Mouse (Mus musculus) Patski (cell line): Measurements from ENCODE around the gene Rad18. TPM values are rescaled to one million over a fixed set of nuclear protein-coding genes. Genes with fewer than 3 reads are reported as not detected.

ENCODE experiments used
- ATAC-seq: fragments of 100-300 bp; one replicate; pipeline ENCODE4 v1.8.0; 2021
- CTCF ChIA-PET: fragments of 350-600 bp; sonication (Branson Sonifier 250); formaldehyde crosslinking; loops from one replicate; lab custom pipeline; 2022; ENCODE audit warnings: inconsistent platforms; lab: Charles Lee
- POLR2A ChIA-PET: fragments of 350-600 bp; sonication (Branson Sonifier 250); formaldehyde crosslinking; loops from one replicate; lab custom pipeline; 2022; ENCODE audit warnings: antibody characterized with exemption, inconsistent platforms; lab: Charles Lee
- DNase-seq: peaks from one replicate; pipeline ENCODE4 v3.0.0-alpha.2; 2011; ENCODE audit warnings: low read depth, low spot score
- H3K27me3 ChIP-seq: fragments of 371-371 bp; one replicate; pipeline ENCODE4 v1.5.1; 2021
- CTCF ChIP-seq: fragments of 100-300 bp; IDR thresholded peaks from one replicate; pipeline ENCODE4 v1.5.1; 2021
- in situ Hi-C: fragments of 300-500 bp; cut with MboI; formaldehyde crosslinking; loops from 3 replicates; pipeline ENCODE4 v1.11.1; 2018; ENCODE audit warnings: low pct_unique_long_range_greater_than_20kb, mixed read lengths
- polyA plus RNA-seq: library from polyadenylated mRNA; unstranded; gene quantifications from one replicate; pipeline ENCODE4 v1.2.3, GENCODE M21; 2021

The Rad18 gene
- polyA plus RNA-seq, result 17.0 TPM

DNA sequence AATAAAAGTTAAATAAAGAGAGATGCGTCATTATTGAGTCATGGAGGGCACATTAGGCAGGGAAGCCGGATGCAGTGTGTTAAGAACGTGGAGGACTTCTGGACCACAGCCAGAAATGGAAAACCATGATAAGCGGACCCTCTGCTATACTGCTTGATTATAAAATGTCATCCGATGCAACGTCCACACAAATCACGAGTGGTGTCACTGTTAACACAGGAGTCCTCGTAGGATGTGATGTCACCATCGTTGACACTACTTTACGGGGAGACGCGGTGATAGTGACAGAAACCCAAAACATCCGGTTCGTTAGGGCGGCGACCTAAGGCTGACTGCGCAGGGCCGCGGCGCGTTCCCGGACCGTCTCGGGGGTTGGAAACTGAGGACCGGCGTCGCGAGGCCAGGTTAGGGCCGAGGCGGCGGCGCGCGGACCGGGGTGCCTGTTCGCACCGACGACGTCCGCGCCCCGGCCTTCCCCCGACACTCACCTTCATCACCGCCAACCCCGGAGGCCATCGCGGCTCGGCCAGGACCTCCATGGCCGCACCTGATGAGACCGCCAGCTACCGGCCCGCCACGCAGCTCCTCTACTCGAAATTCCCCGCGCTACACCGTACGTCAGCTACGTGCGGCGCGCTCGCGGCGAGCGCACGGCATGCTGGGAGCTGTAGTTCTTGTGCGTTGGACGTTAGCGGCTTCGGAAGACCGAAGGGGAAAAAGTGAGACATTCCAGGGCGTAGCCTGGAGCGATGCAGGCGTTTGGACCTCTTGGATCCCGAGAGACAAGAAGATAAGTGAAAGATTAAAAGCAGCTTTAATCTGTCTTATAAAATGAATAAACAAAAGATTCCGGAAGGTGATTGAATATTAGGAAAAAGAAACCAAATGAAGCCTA lies at the start of gene Rad18:
Gene Rad18 (minus strand): TSS at position 631 of the 895 bp plus-strand sequence.
- in situ Hi-C loops, result loop anchor here (10.0 to 25.0 kb wide), 3 partner anchors 202 to 608 kb away; partner anchors contain the start of gene Brpf1
- TF ChIP-seq CTCF, result no peak
- CTCF ChIA-PET, result interaction anchor here (1.0 to 1.2 kb wide), 3 partner anchors 14 to 304 kb away, joined by 3 to 6 read pairs (median 3); no protein-coding TSS in a partner anchor
- no peaks in the 10 kb centered on the region for H3K27me3 ChIP-seq
- POLR2A ChIA-PET, result no interaction called here
- no peak for DNase-seq
- ATAC-seq, result peak; percentile 81

DNA sequence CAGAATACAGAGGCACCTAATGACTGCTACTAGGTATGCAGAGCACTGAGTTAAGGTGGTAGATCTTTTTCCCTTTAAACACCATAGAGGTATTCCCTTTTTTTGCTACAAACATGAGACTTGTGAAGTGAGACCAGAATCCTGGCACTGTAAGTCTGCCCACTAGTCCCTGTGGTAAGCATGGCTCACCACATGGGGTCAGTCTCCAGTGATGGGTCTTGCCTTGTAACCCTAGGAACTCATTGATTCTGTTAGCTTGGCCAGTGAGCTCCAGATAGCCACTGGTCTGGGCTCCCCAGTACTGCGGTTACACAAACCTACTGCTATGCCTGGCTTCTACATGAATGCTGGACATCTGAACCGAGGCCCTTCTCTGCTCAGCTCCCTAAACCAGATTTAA lies 45.8 kb upstream of the Rad18 start:
- ATAC-seq (no peak), DNase-seq (no peak)
- TF ChIP-seq CTCF, result no peak
- in situ Hi-C loops, result no loop called here
- ChIA-PET POLR2A (no interaction called here), CTCF (interaction anchor here (0.7 to 1.1 kb wide), 3 partner anchors 14 to 193 kb away, joined by 3 read pairs; no protein-coding TSS in a partner anchor)
- no peaks in the 10 kb centered on the region for H3K27me3 ChIP-seq

- no peak for TF ChIP-seq CTCF
- CTCF ChIA-PET, result no interaction called here
- ATAC-seq (no peak), DNase-seq (no peak)
- POLR2A ChIA-PET, result no interaction called here
- no peaks in the 10 kb centered on the region for H3K27me3 ChIP-seq
- in situ Hi-C loops, result no loop called here
Measured at GRCm38 (mm10) chr6:112741766-112742165, 45.3 kb upstream of the Rad18 start.

DNA sequence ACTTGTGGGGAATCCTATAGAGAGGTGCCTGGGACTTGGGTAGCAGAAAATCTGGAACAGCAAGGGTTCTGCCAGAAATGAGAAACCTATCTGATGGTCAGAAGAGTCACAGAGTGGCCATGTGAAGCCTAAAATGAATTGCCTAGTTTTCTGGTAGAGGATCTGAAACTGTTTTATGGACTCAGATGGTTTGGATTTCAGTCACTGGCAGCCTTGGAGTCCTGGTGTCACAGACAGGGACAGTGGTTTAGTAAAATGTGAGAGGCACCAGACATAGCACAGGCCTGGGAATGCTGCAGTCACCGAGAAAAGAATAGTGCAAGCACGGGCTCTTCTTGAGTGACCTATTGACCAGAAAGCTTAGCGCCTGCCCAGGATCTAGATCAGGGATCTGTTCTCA lies 43.1 kb upstream of the Rad18 start:
- CTCF ChIA-PET, result interaction anchor here (1.0 kb wide), 1 partner anchor 23 kb away, joined by 3 read pairs; no protein-coding TSS in a partner anchor
- ATAC-seq (no peak), DNase-seq (no peak)
- TF ChIP-seq CTCF, result no peak
- POLR2A ChIA-PET, result no interaction called here
- in situ Hi-C loops, result no loop called here
- H3K27me3 ChIP-seq, result no peaks in the 10 kb centered on the region

DNA sequence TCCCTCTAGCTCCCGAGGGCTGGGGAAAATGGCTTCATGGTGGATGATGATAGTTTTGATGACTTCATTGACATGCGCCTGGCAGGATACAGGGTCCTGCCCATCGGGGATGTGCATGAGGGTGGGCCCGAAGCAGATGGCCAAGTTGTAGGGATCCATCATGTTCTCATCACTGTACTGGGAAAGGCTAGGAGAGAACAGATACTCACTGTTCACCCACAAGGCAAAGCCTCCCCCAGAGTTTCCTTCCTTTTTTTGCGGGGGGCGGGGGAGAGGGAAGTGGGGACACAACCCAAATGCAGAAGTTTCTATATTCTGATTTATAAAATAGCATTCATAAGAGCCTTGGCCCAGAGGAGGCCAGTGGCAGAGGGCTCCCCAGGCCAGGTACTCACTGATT lies 42.4 kb upstream of the Rad18 start:
- ChIA-PET CTCF (interaction anchor here (0.7 kb wide), 1 partner anchor 235 kb away, joined by 3 read pairs; no protein-coding TSS in a partner anchor), POLR2A (no interaction called here)
- ATAC-seq (no peak), DNase-seq (no peak)
- TF ChIP-seq CTCF, result no peak
- in situ Hi-C loops, result no loop called here
- no peaks in the 10 kb centered on the region for H3K27me3 ChIP-seq

DNA sequence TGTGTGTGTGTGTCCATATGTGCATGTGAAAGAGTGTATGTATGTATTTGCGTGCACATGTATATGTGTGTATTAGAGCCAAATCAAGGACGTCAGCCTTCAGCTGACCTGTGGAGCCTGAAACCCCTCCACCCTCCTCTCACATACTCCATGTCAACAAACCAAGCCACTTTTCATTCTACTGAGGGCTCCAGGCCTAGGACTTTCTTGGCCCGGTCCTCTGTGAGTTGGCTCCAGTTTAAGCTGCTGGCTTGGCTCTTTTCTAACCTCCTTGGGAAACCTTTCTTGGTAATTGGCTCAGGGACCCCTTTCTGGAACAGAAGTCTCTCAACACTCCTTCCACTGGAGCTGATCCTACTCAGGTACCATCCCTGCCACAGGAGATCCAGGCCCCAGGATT lies 40.0 kb upstream of the Rad18 start:
- ATAC-seq (no peak), DNase-seq (no peak)
- ChIA-PET CTCF (no interaction called here), POLR2A (no interaction called here)
- no peaks in the 10 kb centered on the region for H3K27me3 ChIP-seq
- no peak for TF ChIP-seq CTCF
- in situ Hi-C loops, result no loop called here

DNA sequence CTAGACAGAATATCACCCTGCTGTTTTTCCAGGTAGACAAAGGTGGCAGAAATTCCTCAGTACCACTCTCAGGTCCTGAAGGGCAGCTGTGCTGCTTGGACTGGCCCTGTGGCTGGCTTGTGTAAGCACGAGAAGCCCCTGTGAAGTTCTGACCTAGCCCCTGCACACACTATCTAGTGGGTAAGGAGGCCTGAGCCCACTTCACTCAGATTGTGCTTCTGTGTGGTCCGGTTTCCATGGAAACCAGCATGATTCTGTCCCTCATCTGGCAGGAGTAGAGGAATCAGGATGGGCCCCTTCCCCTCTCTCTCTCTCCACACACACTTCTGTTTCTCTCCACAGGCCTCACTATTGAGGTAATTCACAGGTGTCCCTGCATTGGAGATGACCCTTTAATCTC lies 38.6 kb upstream of the Rad18 start:
- in situ Hi-C loops, result no loop called here
- no peaks in the 10 kb centered on the region for H3K27me3 ChIP-seq
- DNase-seq (no peak), ATAC-seq (no peak)
- ChIA-PET CTCF (no interaction called here), POLR2A (no interaction called here)
- no peak for TF ChIP-seq CTCF

DNA sequence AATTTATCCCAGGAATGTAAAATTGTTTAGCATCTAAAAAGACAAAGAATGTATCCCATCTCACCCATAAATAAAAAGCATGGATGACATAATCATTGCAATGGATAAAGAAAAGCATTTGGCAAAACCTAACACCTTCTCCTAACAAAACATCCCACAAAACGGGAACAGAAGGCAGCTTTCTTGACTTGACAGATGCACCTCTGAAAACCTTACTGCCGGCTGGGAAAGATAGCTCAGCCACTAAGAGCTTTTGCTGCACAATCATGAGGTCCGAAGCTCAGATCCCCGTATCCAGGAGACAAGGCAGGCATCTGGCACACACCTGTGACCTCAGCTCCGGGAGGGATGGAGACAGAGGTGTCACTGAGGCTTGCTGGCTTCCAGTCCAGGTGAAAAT lies 37.5 kb upstream of the Rad18 start:
- no peaks in the 10 kb centered on the region for H3K27me3 ChIP-seq
- ATAC-seq (no peak), DNase-seq (no peak)
- in situ Hi-C loops, result no loop called here
- ChIA-PET CTCF (no interaction called here), POLR2A (no interaction called here)
- TF ChIP-seq CTCF, result no peak

DNA sequence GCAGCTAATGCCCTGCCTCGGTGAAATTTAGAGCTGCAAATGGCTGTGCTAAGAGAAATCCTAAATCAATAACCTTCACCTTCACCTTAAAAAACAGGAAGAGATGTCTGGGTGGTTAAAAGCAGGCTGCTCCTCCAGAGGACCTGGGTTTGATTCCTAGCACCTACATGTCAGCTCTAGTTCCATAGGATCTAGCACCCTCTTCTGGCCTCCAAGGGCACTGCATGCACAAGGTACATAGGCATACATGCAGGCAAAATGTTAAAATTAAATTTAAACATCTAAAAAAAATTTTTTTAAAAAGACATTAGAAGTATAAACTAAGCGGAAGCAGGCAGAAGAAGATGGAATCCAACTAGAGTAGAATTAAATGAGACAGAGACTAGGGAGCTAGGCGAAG lies 35.9 kb upstream of the Rad18 start:
- ATAC-seq (no peak), DNase-seq (no peak)
- POLR2A ChIA-PET, result no interaction called here
- CTCF ChIA-PET, result interaction anchor here (1.2 to 1.8 kb wide), 2 partner anchors 12 to 242 kb away, joined by 3 to 6 read pairs; no protein-coding TSS in a partner anchor
- TF ChIP-seq CTCF, result no peak
- no peaks in the 10 kb centered on the region for H3K27me3 ChIP-seq
- in situ Hi-C loops, result no loop called here

DNA sequence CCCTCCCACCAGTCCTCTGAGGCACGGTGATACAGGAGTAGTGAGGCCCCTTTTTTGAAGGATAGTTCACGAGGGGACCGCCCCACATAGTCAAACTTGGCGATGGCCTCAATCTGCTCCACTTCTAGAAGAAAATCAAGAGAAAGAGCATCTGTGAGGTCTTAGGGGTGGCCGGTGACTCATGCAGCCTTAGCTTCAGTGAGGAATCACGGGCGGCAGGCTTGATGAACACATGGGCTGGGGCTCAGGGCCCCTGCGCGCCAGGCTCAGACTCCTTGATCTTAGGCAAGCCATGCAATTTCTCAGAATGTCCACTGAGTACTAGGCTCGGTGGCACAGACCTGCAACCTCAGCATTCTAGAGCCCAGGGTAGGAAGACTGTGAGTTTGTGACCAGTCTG lies 34.9 kb upstream of the Rad18 start:
- in situ Hi-C loops, result no loop called here
- TF ChIP-seq CTCF, result no peak
- ATAC-seq (no peak), DNase-seq (no peak)
- ChIA-PET CTCF (interaction anchor here (1.8 kb wide), 1 partner anchor 13 kb away, joined by 6 read pairs; no protein-coding TSS in a partner anchor), POLR2A (no interaction called here)
- H3K27me3 ChIP-seq, result no peaks in the 10 kb centered on the region

- in situ Hi-C loops, result no loop called here
- DNase-seq (no peak), ATAC-seq (no peak)
- ChIA-PET CTCF (interaction anchor here (0.9 kb wide), 1 partner anchor 14 kb away, joined by 3 read pairs; no protein-coding TSS in a partner anchor), POLR2A (interaction anchor here (0.6 kb wide), 1 partner anchor 314 kb away, joined by 4 read pairs; no protein-coding TSS in a partner anchor)
- no peak for TF ChIP-seq CTCF
- no peaks in the 10 kb centered on the region for H3K27me3 ChIP-seq
Measured at GRCm38 (mm10) chr6:112728760-112729422, 32.4 kb upstream of the Rad18 start.
